Mouse (Mus musculus) liver (tissue): ENCODE results near the gene Srgap1.
A peak's percentile ranks its signal among the peaks of the same experiment; 100 is the strongest.

Source experiments
- DNase-seq: peaks from one replicate; pipeline ENCODE4 v3.0.0-alpha.2; 2020; ENCODE audit warnings: mixed read lengths

Gene Srgap1

GRCm38 (mm10) chr10:121873063-121873489 lies 174.0 kb downstream of the Srgap1 start:
- no peak for DNase-seq

GRCm38 (mm10) chr10:121869941-121870340 lies 177.2 kb downstream of the Srgap1 start:
- no peak for DNase-seq

GRCm38 (mm10) chr10:121868255-121868654 lies 178.9 kb downstream of the Srgap1 start:
- no peak for DNase-seq

GRCm38 (mm10) chr10:121865503-121866239 lies 181.4 kb downstream of the Srgap1 start:
- no peak for DNase-seq

GRCm38 (mm10) chr10:121860924-121861323 lies 186.2 kb downstream of the Srgap1 start:
- no peak for DNase-seq

GRCm38 (mm10) chr10:121859803-121860571 lies 187.1 kb downstream of the Srgap1 start:
- DNase-seq: no peak

- no peak for DNase-seq
Measured at GRCm38 (mm10) chr10:121858911-121859310, 188.2 kb downstream of the Srgap1 start.

GRCm38 (mm10) chr10:121858086-121858485 lies 189.0 kb downstream of the Srgap1 start:
- no peak for DNase-seq

GRCm38 (mm10) chr10:121855863-121856446 lies 191.2 kb downstream of the Srgap1 start:
- no peak for DNase-seq

- DNase-seq: peak; percentile 42
Measured at GRCm38 (mm10) chr10:121853385-121853808, 193.7 kb downstream of the Srgap1 start.

GRCm38 (mm10) chr10:121849496-121849895 lies 197.6 kb downstream of the Srgap1 start:
- DNase-seq: no peak

- no peak for DNase-seq
Measured at GRCm38 (mm10) chr10:121845677-121846076, 201.4 kb downstream of the Srgap1 start.

GRCm38 (mm10) chr10:121837166-121837898 lies 209.8 kb downstream of the Srgap1 start:
- DNase-seq: no peak

- peak; percentile 46 for DNase-seq
Measured at GRCm38 (mm10) chr10:121836507-121837165, 210.5 kb downstream of the Srgap1 start.

- no peak for DNase-seq
Measured at GRCm38 (mm10) chr10:121833443-121833842, 213.7 kb downstream of the Srgap1 start.

GRCm38 (mm10) chr10:121830335-121831307 lies 216.5 kb downstream of the Srgap1 start:
- DNase-seq: no peak

- no peak for DNase-seq
Measured at GRCm38 (mm10) chr10:121829800-121830303, 217.3 kb downstream of the Srgap1 start.

GRCm38 (mm10) chr10:121829034-121829433 lies 218.1 kb downstream of the Srgap1 start:
- no peak for DNase-seq

- DNase-seq: no peak
Measured at GRCm38 (mm10) chr10:121822674-121823073, 224.4 kb downstream of the Srgap1 start.

- DNase-seq: no peak
Measured at GRCm38 (mm10) chr10:121820846-121821245, 226.3 kb downstream of the Srgap1 start.

GRCm38 (mm10) chr10:121817983-121818382 lies 229.1 kb downstream of the Srgap1 start:
- DNase-seq: no peak
